Mouse (Mus musculus): ENCODE data around the gene Csnk1d.

Gene Csnk1d

GRCm38 (mm10) chr11:120954936-120955335 is 36.2 kb downstream of the Csnk1d start:
- CTCF ChIA-PET = interaction anchor here (0.5 kb wide), 1 partner anchor 324 kb away, joined by 3 read pairs; no protein-coding TSS in a partner anchor

- CTCF ChIA-PET = no interaction called here
Measured at GRCm38 (mm10) chr11:120951731-120952730, 39.1 kb downstream of the Csnk1d start.

- CTCF ChIA-PET = no interaction called here
Measured at GRCm38 (mm10) chr11:120951237-120951636, 39.9 kb downstream of the Csnk1d start.

- CTCF ChIA-PET = no interaction called here
Measured at GRCm38 (mm10) chr11:120950281-120951202, 40.6 kb downstream of the Csnk1d start.

GRCm38 (mm10) chr11:120949863-120950262 is 41.3 kb downstream of the Csnk1d start:
- CTCF ChIA-PET = no interaction called here

- CTCF ChIA-PET = no interaction called here
Measured at GRCm38 (mm10) chr11:120948861-120949851, 42.0 kb downstream of the Csnk1d start.

- CTCF ChIA-PET = no interaction called here
Measured at GRCm38 (mm10) chr11:120948328-120948727, 42.8 kb downstream of the Csnk1d start, which contains the start of gene Slc16a3. Slc16a3 (plus strand) TSS chr11:120948480.

GRCm38 (mm10) chr11:120945926-120946325 is 45.2 kb downstream of the Csnk1d start:
- CTCF ChIA-PET = no interaction called here

- CTCF ChIA-PET = no interaction called here
Measured at GRCm38 (mm10) chr11:120945266-120945665, 45.9 kb downstream of the Csnk1d start.

- CTCF ChIA-PET = interaction anchor here (0.9 kb wide), 1 partner anchor 227 kb away, joined by 6 read pairs; the partner anchor contains the start of gene Lrrc45
Measured at GRCm38 (mm10) chr11:120940959-120941358, 50.2 kb downstream of the Csnk1d start.

GRCm38 (mm10) chr11:120939712-120940341 is 51.3 kb downstream of the Csnk1d start:
- CTCF ChIA-PET = interaction anchor here (0.5 kb wide), 1 partner anchor 516 kb away, joined by 5 read pairs; no protein-coding TSS in a partner anchor

- CTCF ChIA-PET = no interaction called here
Measured at GRCm38 (mm10) chr11:120938795-120939194, 52.3 kb downstream of the Csnk1d start.

- CTCF ChIA-PET = no interaction called here
Measured at GRCm38 (mm10) chr11:120937976-120938375, 53.2 kb downstream of the Csnk1d start.

GRCm38 (mm10) chr11:120932564-120933398 is 58.3 kb downstream of the Csnk1d start, which contains the start of gene Ccdc57:
Ccdc57 (minus strand) TSS chr11:120932872.
- CTCF ChIA-PET = interaction anchor here (0.6 to 0.7 kb wide), 2 partner anchors 104 to 583 kb away, joined by 3 to 4 read pairs; no protein-coding TSS in a partner anchor

- CTCF ChIA-PET = no interaction called here
Measured at GRCm38 (mm10) chr11:120931479-120931878, 59.7 kb downstream of the Csnk1d start.

GRCm38 (mm10) chr11:120928468-120928867 is 62.7 kb downstream of the Csnk1d start:
- CTCF ChIA-PET = no interaction called here

- CTCF ChIA-PET = no interaction called here
Measured at GRCm38 (mm10) chr11:120922528-120922927, 68.6 kb downstream of the Csnk1d start.

- CTCF ChIA-PET = no interaction called here
Measured at GRCm38 (mm10) chr11:120917756-120918155, 73.4 kb downstream of the Csnk1d start.

GRCm38 (mm10) chr11:120916477-120916876 is 74.7 kb downstream of the Csnk1d start:
- CTCF ChIA-PET = no interaction called here
